Mouse (Mus musculus) adrenal gland, adult 2 months (tissue): ENCODE measurements around the gene B4galt3. TPM values are rescaled to one million over a fixed set of nuclear protein-coding genes. Genes with fewer than 3 reads are reported as not detected.

Source experiments
- DNase-seq: peaks from one replicate; pipeline ENCODE4 v3.0.0; 2021
- polyA plus RNA-seq: library from polyadenylated mRNA; depleted of rRNA; stranded (reverse); fragments of >200 nt; gene quantifications from 2 replicates; pipeline ENCODE4 v1.2.3, GENCODE M21; 2012
- total RNA-seq, 2 experiments: library from RNA; stranded (reverse); gene quantifications; 2 replicates each; pipeline ENCODE4 v1.2.3; 2021

The B4galt3 gene
- total and polyA plus RNA-seq, 3 experiments = 30.3 to 56.7 (median 33.4) TPM

DNA sequence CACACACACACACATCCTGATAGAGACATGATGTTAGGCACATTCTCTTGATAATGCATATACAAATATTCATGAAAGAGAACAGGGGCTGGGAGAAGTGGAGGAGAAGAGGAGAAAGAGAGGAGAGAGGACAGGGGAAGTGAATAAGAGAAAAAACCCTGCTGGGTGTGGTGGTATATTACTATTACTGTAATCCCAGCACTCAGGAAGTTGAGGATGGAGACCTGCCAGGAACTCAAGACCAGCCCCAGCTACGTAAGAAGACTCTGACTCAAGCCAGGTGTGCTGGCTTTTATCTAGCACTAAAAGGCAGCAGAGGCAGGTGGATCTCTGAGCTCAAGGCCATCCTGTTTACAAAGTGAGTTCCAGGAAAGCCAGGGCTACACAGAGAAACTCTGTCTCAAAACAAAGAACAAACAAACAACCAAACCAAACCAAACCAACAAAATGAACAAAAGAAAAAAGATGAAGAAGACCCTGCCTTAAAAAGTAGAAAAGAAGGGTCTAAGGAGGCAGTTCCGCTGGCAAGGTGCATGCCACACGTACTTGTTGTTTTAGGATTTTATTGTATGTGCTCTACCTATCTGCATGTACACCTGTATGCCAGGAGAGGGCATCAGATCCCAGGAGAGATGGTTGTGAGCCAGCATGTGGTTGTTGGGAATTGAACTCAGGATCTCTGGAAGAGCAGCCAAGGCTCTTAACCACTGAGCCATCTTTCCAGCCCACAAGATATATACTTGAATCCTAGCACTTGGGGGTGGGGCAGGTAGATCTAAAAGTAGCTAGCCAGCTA lies 6.3 kb upstream of the B4galt3 start:
- DNase-seq = no peak

DNA sequence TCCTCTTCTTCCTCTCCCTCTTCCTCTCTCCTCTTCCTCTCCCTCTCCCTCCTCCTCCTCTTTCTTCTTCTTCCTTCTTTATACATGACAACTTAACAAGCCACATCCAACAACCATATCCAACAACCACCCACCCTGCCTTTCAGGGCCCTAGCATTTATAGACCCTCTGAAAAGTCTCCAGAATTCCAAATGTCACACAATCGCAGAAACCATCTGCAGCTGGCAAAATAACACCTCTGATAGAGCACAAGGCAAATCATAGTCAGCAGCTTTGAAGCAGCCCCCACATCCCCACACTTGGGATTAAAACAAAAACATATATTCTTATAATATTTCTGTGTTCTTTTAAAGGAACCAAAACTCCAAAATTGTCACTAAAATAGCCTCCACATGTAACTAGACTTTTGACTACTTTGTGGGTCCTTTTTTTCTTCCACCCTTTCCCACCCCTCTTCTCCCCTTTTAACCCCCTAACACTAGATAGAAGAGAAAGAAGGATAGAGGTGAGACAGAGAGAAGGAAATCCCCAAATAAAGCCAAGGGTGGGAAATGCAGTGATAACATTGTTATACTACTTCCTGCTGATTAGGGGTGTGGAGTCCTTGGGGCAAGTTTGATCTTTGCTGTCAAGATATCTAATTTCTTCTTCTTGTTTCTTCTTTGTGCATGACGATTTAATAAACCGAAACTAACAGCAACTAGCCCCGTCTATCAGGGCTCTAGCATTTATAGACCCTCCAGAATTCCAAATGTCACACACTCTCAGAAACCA lies 4.0 kb upstream of the B4galt3 start:
- DNase-seq = no peak

DNA sequence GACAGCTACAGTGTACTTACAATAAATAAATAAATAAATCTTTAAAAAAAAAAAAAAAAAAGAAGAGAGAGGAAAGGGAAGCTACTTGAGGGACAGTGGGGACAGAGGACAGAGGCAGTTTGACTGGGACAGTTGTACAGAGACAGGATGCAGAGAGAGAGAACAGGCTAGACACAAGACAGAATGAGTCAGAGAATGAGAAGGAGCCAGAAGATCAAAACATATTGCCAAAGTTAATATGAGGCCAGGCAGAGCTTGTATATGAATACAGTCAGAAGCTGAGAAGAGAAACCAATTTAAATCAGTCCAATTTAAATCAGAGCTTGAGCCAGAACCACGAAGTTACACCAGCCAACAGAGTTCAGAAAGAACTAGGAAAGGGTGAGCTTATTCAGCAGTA lies 1.8 kb upstream of the B4galt3 start:
- DNase-seq = no peak

DNA sequence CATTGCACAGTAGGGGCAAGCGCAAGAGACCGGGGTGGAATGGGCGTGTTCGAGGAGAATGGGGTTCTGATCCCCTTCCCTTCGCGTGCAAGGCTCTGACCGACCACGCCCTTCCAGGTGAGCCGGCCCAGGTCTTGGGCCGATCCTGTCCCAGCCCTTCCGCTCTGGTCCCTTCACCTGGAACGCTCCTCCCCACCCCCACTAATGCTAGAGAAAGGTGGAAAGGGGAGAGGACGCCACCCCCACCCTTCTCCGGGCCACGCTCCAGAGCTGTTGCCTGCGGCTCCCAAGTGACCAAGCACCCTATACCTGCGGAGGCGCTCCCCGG lies 409 bp downstream of the B4galt3 start:
- DNase-seq = no peak

DNA sequence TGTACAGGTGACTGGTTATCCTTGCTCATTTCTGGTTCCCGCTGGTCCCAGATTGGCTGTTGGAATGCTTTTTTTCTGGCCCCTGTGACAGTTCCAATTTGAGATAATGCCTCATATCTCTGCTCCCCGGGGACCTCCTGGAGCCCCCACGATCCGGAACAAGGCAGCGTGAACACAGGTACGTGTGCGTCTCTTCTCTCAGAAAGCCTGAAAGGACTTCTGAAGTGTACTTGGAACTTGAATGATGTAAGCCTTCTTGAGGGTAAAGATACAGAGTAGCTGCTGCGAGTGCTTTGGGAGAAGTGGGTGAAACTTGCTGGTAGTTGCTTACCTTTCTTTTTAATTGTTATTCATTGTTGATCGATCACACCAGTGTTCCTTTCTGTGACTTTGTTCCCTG lies 1.1 kb downstream of the B4galt3 start:
- no peak for DNase-seq

DNA sequence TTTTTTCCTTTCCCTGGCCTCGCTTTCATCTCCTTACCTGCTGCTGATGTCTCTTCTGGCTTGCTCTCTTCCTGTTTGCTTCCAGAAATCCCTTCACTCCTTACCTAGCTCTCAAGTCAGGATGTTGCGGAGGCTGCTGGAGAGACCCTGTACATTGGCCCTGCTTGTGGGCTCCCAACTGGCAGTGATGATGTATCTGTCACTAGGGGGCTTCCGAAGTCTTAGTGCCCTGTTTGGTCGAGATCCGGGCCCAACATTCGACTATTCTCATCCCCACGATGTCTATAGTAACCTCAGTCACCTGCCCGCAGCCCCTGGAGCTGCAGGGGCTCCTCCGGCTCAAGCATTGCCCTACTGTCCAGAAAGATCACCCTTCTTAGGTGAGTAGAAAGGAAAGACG lies 1.5 kb downstream of the B4galt3 start:
- DNase-seq = no peak

DNA sequence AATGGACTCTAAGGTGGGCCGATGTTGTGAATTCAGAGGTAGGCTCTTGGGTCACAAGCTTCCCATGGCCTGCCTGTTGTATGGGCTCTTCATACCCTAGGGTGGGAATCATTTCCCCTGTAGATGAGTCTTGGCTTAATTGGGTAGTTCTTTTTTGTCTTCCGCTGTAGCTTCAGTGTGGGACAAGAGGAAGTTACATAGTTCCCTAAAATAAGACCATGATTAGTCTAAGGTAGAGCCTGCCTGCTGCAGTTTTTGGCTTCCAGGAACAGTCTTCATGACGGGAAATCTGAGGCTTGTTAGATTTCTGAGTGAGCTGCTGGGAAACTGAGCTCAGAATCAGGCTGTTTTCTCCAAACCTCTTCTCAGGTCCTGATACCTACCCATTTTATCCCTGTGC lies 2.0 kb downstream of the B4galt3 start:
- DNase-seq = no peak

- no peak for DNase-seq
These were observed 4.0 kb downstream of the B4galt3 start for GRCm38 (mm10) chr1:171274171-171274570.

DNA sequence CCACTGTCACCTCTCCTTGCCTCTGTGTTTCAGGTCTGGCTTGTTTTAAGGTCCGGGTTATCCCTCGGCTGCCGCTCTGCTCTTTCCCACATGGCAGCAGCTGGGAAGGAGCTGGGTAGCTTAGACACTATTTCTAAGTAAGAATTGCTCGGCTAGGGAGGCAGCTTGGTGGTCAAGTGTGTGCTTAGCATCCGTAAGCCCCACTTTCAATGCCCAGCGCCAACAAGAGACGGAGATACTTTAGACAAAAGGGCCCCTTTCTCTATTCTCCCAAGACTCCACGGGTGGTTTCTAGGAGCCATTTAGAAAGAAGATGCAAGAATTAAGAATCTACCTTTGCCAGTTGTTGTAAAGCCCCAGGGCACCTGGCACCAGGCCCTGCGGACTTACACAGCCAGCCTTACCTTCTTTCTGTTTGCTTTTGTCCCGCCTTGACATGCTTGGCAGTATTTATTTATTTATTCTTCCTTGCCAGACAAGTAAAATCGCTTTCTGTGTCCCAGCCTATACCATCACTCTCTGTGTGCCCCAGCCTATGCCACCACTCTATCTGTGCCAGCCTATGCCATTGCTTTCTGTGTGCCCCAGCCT lies 5.1 kb downstream of the B4galt3 start:
- DNase-seq = no peak

DNA sequence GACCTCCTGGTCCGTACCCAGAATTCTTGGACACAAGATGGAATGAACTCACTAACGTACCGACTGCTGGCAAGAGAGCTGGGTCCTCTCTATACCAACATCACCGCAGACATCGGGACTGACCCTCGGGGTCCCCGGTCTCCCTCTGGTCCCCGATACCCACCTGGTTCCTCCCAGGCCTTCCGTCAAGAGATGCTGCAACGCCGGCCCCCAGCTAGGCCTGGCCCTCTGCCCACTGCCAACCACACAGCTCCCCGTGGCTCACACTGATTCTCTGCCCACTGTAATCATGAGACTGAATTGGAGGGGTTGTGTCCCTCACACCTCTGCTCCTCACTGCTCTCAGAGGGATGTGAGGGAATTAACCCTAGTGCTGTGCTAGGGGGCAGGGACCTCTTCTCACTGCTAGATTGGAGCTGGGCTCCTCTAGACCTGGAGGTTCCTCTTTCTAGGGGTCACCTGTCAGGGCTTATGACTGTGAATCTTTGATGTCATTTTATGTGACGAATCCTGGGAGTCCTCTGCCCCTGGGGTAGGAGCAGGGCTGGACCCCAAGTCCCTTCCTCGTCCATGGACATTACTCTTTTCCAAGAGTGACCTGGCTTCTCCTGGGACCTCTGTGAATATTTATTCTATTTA lies 6.1 kb downstream of the B4galt3 start:
- DNase-seq = no peak

- no peak for DNase-seq
These were observed 7.6 kb downstream of the B4galt3 start for GRCm38 (mm10) chr1:171277736-171278135.

DNA sequence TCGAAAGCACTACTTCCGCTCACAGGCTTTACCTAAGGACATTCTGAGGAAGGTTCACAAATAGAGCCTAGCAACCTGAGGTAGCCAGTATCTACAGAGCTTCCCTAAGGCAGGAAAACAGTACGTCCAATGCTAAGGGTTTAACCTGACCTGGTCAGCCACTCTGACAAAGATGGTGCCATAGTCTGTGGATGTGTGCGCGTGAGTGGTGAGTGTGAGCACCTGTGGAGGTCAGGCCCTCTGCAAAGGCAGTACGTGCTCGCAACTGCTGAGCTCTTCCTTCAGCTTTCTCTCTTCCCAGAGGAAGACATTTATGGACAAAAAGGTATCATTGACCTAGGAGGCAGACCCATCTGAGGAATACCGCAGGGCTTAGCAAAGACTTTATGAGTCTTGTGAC lies 8.3 kb downstream of the B4galt3 start:
- DNase-seq = no peak

DNA sequence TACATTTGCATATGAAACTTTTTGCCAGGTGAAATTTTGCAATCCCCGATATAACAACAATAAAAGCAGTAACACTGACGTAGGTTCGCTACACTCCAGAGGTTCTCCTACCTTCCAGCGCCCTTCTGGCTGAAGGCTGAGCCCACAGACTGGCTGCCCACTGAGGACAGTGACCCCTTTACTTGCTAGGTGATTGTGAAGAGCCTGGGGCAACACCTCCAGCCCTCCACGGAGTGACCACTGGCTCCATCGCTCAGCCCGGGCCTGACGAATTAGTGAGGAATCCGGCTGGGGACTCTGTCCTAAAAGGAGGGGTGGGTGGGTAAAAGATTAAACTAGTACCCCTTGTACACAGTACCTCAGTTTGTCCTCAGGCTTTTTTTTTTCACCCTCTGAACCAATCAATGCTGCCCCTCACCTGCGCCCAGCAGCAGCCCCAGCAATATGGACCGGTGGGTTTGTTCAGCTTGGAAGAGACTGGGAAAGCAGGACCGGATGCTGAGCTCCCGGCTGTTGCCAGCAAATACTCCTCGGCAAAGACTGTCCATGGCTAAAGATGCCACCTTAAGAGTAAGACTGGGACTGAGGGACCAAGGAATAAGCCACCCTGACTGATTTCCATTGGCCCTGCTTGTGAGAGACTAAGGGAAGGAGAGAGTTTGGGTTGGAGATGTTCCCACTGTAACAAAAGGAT lies 9.0 kb downstream of the B4galt3 start:
- no peak for DNase-seq

- DNase-seq = no peak
These were observed 9.6 kb downstream of the B4galt3 start for GRCm38 (mm10) chr1:171279721-171280120.

GRCm38 (mm10) chr1:171280250-171280915 lies 10.3 kb downstream of the B4galt3 start:
- DNase-seq = no peak

DNA sequence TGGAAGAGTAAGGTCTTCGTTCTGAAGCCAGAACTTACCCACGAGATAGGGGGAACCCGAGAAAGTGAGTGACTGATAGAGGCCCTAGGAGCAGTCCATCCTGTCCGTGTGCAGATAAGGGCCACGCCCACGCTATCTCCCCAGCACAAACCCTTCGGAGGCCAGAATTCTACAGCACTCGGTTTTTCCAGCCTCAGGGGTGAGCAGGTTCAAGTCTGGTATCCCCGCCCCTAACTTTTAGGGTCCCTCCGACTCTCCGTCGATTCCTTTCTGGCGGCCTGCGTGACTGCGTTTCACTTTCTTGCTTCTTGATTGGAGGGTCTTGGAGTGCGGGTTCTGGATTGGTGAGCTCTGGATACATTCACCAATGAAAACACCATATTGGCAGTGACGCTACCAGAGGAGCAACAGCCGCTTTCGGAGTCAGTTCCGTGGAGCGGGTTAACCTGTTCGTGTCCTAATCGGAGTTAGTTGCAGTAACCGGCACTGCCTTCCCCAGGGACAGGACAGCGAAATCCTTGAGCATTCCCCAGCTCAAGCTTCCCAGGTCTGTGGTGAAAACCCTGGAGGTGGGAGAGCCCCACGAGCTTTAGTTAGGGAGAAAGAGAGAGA lies 10.9 kb downstream of the B4galt3 start, which contains the start of gene Ppox:
Gene Ppox (minus strand): TSS at position 271 of the 612 bp plus-strand sequence.
- peak; percentile 95 for DNase-seq

- DNase-seq = peak; percentile 90
These were observed 11.4 kb downstream of the B4galt3 start for GRCm38 (mm10) chr1:171281528-171281923.

GRCm38 (mm10) chr1:171282086-171282805 lies 12.1 kb downstream of the B4galt3 start:
- DNase-seq = no peak

DNA sequence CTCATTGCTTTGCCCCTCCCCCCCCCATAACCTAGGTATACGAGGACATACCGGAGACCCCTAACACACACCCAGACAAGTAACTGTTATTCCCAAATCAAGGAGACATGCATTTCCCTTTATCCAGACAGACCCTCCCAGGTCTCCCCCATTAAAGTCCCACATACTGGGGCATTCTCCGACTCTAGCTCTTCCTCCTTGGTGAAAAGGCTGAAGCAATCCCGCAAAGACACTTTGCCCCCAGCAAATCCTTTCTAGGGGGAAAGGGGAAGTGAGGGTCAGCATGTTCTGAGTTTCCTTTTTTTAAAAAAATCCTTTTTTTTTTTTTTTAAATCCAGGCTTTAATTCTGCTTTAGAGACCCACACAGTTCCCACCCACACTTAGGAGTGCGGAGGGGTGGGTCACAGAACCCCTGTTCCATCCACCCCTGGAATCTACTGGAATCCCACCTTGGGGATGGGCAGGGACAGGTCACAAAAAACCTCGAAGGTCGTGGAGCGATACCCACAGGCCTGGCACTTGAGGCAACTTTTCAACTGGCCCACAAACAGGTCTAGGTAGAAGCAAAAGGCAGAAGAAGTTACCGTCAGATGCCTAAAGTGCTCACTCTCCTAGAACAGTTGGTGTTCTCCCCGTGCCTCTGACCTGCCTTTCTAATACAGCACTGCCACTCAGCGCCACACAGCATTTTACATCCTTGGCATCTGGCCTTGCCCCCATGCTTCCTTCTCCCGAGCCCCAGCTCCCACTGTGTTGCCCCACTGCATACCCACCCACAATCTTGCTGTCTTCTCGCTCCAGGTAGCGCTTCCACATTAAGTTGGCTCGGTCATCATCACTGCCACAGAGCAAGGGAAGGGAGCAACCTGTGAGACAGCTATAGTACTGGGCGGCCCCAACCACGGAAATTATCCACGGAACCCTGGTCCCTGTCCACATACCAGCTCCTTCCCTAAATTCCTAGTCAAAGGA lies 13.3 kb downstream of the B4galt3 start:
- DNase-seq = no peak
